Mouse (Mus musculus) embryo, embryonic 10 days (tissue): ENCODE measurements around the gene Olfr146.

Source experiments
- DNase-seq: peaks from one replicate; pipeline ENCODE4 v3.0.0-alpha.2; 2015; ENCODE audit warnings: low spot score

Olfr146 gene

GRCm38 (mm10) chr9:39023277-39023676, at the start of gene Olfr146:
TSS of gene Olfr146 (minus strand) at chr9:39023377.
- no peak for DNase-seq

DNA sequence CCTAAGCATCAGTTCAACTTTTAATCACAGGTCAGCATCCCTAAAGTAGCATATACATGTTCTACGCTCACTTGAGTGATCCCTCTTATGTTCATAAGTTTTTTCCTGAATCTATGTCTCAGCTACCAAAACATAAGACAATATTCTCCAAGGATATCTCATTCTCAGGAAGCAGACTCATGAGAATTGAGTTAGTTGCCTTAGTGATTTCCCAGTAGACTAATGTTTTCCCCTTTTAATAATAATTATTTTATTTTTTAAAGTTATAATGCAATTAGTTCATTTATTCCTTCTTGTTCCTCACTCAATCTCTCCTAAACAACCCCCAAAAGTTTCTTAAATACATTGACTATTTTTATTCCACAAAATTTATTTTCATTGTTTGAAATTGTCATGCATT, 41.7 kb upstream of the Olfr146 start, which contains the start of gene Olfr937:
Gene Olfr937 (minus strand): TSS at position 101 of the 400 bp plus-strand sequence.
- DNase-seq, result no peak

DNA sequence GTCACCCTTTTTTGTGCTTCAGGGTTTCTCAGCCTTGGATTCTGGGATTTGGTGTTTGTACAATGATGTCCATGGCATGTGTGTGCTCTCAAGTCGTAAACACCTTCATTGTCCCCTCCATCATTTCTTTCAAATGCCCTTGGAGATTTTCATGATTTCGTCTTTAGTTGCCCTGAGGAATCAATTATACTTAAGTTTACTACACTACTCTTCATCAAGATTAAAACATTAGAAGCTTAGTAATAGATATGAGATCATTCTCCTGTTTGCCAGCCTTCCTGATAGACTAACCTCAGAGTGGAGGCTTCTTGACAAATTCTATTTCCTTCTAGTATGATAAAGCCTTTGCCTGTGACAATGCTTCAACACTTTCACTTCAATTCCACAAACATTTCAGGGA, 23.6 kb downstream of the Olfr146 start, which contains the start of gene Olfr935:
Gene Olfr935 (minus strand): TSS at position 101 of the 400 bp plus-strand sequence.
- no peak for DNase-seq

DNA sequence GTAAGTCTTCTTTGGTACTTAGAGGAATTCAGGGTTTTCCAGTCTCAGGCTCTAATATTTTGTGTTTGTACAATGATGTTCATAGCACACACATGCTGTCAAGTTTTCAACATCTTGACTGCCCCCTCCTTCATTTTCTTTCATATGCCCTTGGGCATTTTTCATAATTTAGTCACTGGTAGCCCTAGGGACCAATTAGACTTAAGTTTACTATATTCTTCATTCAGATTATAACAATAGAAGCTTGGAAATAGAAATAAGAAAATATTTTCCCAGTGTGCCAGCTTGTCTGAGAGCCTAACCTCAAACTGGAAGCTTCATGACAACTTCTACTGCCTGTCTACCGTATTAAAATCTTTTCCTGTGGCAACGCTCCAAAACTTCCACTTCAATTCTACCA, 35.0 kb downstream of the Olfr146 start, which contains the start of gene Olfr934:
Gene Olfr934 (minus strand): TSS at position 101 of the 400 bp plus-strand sequence.
- DNase-seq, result no peak

- no peak for DNase-seq
Measured at GRCm38 (mm10) chr9:38972013-38972412, 51.2 kb downstream of the Olfr146 start, which contains the start of gene Olfr933. TSS of gene Olfr933 (plus strand) at chr9:38972313.
